Mouse (Mus musculus): ENCODE measurements at regions not wholly inside any gene's neighbourhood (a gene's known extent, or its start where the extent isn't known, plus 50 kb on each side); places are given as distances from the start of the nearest gene placed in this dataset.

GRCm38 (mm10) chr1:61472579-61473242, 165.9 kb upstream of the Pard3b start:
- TF ChIP-seq CTCF (IDR thresholded peaks at IDR 0.05; ENCODE audit: low read depth, low read length) (no peak), POLR2A (IDR thresholded peaks at IDR 0.05; ENCODE audit: extremely low read depth, insufficient read depth, low read length) (no peak)

Measured in liver, adult 2 months (tissue).